Mouse (Mus musculus) forebrain, embryonic 13.5 days (tissue): ENCODE results near the gene Zscan2. TPM values are rescaled to one million over a fixed set of nuclear protein-coding genes. Genes with fewer than 3 reads are reported as not detected.

Experiments
- ATAC-seq: fragments of 200-750 bp; cut with Nextera tagmentation; 2 replicates; pipeline ENCODE4 v1.8.0; 2017
- H3K27ac ChIP-seq: fragments of 300-500 bp; sonication (generic); 2 replicates; pipeline ENCODE4 v1.5.1; 2015; ENCODE audit warnings: inconsistent platforms, mild to moderate bottlenecking, moderate library complexity
- H3K27me3 ChIP-seq: fragments of 300-500 bp; sonication (generic); 2 replicates; pipeline ENCODE4 v1.6.1; 2015; ENCODE audit warnings: mild to moderate bottlenecking, inconsistent platforms
- H3K36me3 ChIP-seq: fragments of 300-500 bp; sonication (generic); 2 replicates; pipeline ENCODE4 v1.6.1; 2015; ENCODE audit warnings: mild to moderate bottlenecking, inconsistent platforms; ENCODE audit not compliant: poor library complexity, severe bottlenecking
- H3K4me1 ChIP-seq: fragments of 300-500 bp; sonication (generic); 2 replicates; pipeline ENCODE4 v1.6.1; 2015; ENCODE audit warnings: inconsistent platforms
- H3K4me2 ChIP-seq: fragments of 300-500 bp; sonication (generic); 2 replicates; pipeline ENCODE4 v1.6.1; 2015; ENCODE audit warnings: inconsistent platforms, mild to moderate bottlenecking, moderate library complexity
- H3K4me3 ChIP-seq: fragments of 300-500 bp; sonication (generic); 2 replicates; pipeline ENCODE4 v1.5.1; 2015; ENCODE audit warnings: mild to moderate bottlenecking, inconsistent platforms
- H3K9ac ChIP-seq: fragments of 300-500 bp; sonication (generic); 2 replicates; pipeline ENCODE4 v1.6.1; 2015; ENCODE audit warnings: mild to moderate bottlenecking, inconsistent platforms
- H3K9me3 ChIP-seq: fragments of 300-500 bp; sonication (generic); replicated peaks from 2 replicates; pipeline ENCODE4 v1.6.1; 2016; ENCODE audit warnings: inconsistent platforms
- WGBS: fragments of 180-500 bp; shearing (Covaris S2); methylation state at CpG from one replicate; pipeline ENCODE4 v1.1.7; 2015; 5-methylcytosine and 5-hydroxymethylcytosine counted together
- polyA plus RNA-seq: library from polyadenylated mRNA; unstranded; fragments of >200 nt; fragmentation: Nextera tagmentation; extraction: Ambion mirVana; gene quantifications from 2 replicates; pipeline ENCODE4 v1.2.1, GENCODE M21; 2015

Zscan2 gene
- polyA plus RNA-seq, 1 experiment from 2014 or later, result 5.2 TPM

GRCm38 (mm10) chr7:80833651-80834532 is 26.8 kb upstream of the Zscan2 start:
- no peak overlapping the region for H3K4me3 ChIP-seq
- H3K9me3 ChIP-seq, result no peaks in the 10 kb centered on the region
- H3K9ac ChIP-seq, result no peak overlapping the region
- 0 out of 2 replicates have a peak, but pooled peaks cover 5% of the 10 kb centered on the region for H3K4me1 ChIP-seq
- no peak overlapping the region for H3K4me2 ChIP-seq
- H3K27me3 ChIP-seq, result no peaks in the 10 kb centered on the region
- H3K36me3 ChIP-seq, result no peaks in the 10 kb centered on the region
- WGBS, result 41% methylated on average over 11 of the region's 12 CpGs
- no peak overlapping the region for H3K27ac ChIP-seq
- ATAC-seq, result 0 out of 2 replicates have a peak, but pooled peaks have one; percentile 19

- no peak overlapping the region for H3K4me3 ChIP-seq
- H3K36me3 ChIP-seq, result no peaks in the 10 kb centered on the region
- no peak overlapping the region for H3K4me2 ChIP-seq
- H3K4me1 ChIP-seq, result 0 out of 2 replicates have a peak, but pooled peaks cover 5% of the 10 kb centered on the region
- no peak overlapping the region for H3K9ac ChIP-seq
- H3K9me3 ChIP-seq, result no peaks in the 10 kb centered on the region
- no peaks in the 10 kb centered on the region for H3K27me3 ChIP-seq
- 83% methylated on average over 4 of the region's 4 CpGs for WGBS
- ATAC-seq, result no peak
- H3K27ac ChIP-seq, result no peak overlapping the region
Observed at GRCm38 (mm10) chr7:80835984-80836652, 24.6 kb upstream of the Zscan2 start.

- Histone ChIP-seq H3K9ac (no peak overlapping the region), H3K4me2 (no peak overlapping the region), H3K9me3 (no peaks in the 10 kb centered on the region), H3K27ac (no peak overlapping the region), H3K4me3 (no peak overlapping the region), H3K4me1 (no peaks in the 10 kb centered on the region), H3K36me3 (no peaks in the 10 kb centered on the region), H3K27me3 (no peaks in the 10 kb centered on the region)
- ATAC-seq, result no peak
- 63% methylated on average over 9 of the region's 9 CpGs for WGBS
Observed at GRCm38 (mm10) chr7:80837736-80838135, 23.0 kb upstream of the Zscan2 start.

DNA sequence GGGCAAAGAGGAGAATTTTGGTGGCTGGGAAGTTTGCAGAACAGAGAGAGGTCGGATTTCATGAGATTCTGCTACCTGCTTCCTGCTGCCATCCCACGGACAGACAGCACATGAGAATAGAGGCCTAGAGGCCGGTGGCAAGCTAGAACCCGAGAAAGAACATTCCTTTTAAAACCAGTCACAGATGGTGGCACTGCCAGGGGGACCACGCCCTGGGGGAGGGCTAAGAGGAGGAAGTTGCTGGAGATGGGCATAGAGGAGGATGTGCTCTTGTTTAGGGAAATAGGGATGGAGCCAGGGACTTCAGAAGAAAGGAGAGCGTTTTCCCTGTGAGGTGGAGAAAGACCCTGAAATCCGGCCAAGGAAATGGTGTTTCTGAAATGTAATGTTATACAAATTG is 22.5 kb upstream of the Zscan2 start:
- H3K4me2 ChIP-seq, result no peak overlapping the region
- H3K9me3 ChIP-seq, result no peaks in the 10 kb centered on the region
- no peak overlapping the region for H3K9ac ChIP-seq
- no peak overlapping the region for H3K4me3 ChIP-seq
- 42% methylated on average over 7 of the region's 7 CpGs for WGBS
- ATAC-seq, result no peak
- H3K27ac ChIP-seq, result no peak overlapping the region
- no peaks in the 10 kb centered on the region for H3K27me3 ChIP-seq
- no peaks in the 10 kb centered on the region for H3K36me3 ChIP-seq
- H3K4me1 ChIP-seq, result no peaks in the 10 kb centered on the region

DNA sequence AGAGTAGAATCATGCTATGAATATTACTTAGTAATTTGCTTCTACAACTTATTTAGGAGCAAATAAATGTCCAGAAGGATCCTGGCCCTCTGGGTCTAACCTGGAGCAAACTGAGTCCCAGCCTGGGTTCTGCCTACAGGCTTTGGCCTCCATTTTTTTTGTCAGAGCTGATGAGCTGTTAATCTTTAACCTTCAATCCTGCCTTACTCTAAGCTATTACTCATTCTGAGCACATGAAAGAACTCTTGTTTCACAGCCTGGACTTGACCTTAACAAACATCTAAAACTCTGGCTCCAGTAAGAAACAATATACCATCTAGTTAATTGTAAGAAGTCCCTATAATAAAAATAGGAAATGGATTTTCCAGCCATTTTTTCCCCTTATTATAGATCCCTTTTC is 21.0 kb upstream of the Zscan2 start:
- H3K4me2 ChIP-seq, result no peak overlapping the region

DNA sequence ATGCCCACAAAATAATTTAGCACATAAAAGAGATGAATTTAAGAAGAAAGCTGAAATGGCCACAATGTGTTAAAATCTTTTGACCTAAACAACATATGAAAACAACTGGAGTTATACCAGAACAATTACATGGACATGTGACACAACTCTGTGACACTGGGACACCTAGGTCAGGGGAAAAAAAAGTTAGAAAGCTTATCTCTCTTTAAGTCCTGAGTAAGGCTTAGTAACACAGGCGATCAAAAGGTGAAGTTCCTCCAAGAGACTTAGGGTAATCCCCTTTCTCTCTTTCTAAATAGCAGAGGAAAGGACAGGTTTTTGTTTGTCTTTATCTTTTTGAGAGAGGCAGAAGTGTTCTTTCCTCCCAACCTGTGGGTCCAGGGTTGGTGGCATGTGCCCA is 20.5 kb upstream of the Zscan2 start:
- ATAC-seq, result no peak
- H3K4me2 ChIP-seq, result no peak overlapping the region
- H3K4me3 ChIP-seq, result no peak overlapping the region
- H3K9ac ChIP-seq, result no peak overlapping the region
- WGBS, result 23% methylated on average over 1 of the region's 1 CpGs
- no peak overlapping the region for H3K27ac ChIP-seq
- H3K36me3 ChIP-seq, result no peaks in the 10 kb centered on the region
- no peaks in the 10 kb centered on the region for H3K9me3 ChIP-seq
- no peaks in the 10 kb centered on the region for H3K4me1 ChIP-seq
- H3K27me3 ChIP-seq, result no peaks in the 10 kb centered on the region

More for the DNA sequence above, 21.0 kb upstream of the Zscan2 start:
- no peak overlapping the region for H3K4me3 ChIP-seq
- H3K27ac ChIP-seq, result no peak overlapping the region
- H3K9me3 ChIP-seq, result no peaks in the 10 kb centered on the region
- no peak for ATAC-seq
- no peak overlapping the region for H3K9ac ChIP-seq
- no peaks in the 10 kb centered on the region for H3K27me3 ChIP-seq
- H3K36me3 ChIP-seq, result no peaks in the 10 kb centered on the region
- H3K4me1 ChIP-seq, result no peaks in the 10 kb centered on the region

- Histone ChIP-seq H3K4me1 (no peaks in the 10 kb centered on the region), H3K27me3 (no peaks in the 10 kb centered on the region), H3K27ac (no peak overlapping the region), H3K9ac (no peak overlapping the region), H3K4me2 (no peak overlapping the region), H3K4me3 (no peak overlapping the region), H3K9me3 (no peaks in the 10 kb centered on the region), H3K36me3 (no peaks in the 10 kb centered on the region)
- WGBS, result 81% methylated on average over 4 of the region's 4 CpGs
- ATAC-seq, result no peak
Observed at GRCm38 (mm10) chr7:80840937-80841336, 19.8 kb upstream of the Zscan2 start.

- Histone ChIP-seq H3K4me3 (no peak overlapping the region), H3K9me3 (no peaks in the 10 kb centered on the region), H3K27ac (no peak overlapping the region), H3K27me3 (no peaks in the 10 kb centered on the region), H3K36me3 (no peaks in the 10 kb centered on the region), H3K4me2 (no peak overlapping the region), H3K4me1 (no peaks in the 10 kb centered on the region), H3K9ac (no peak overlapping the region)
- ATAC-seq, result no peak
- 79% methylated on average over 5 of the region's 5 CpGs for WGBS
Observed at GRCm38 (mm10) chr7:80842132-80842531, 18.6 kb upstream of the Zscan2 start.

DNA sequence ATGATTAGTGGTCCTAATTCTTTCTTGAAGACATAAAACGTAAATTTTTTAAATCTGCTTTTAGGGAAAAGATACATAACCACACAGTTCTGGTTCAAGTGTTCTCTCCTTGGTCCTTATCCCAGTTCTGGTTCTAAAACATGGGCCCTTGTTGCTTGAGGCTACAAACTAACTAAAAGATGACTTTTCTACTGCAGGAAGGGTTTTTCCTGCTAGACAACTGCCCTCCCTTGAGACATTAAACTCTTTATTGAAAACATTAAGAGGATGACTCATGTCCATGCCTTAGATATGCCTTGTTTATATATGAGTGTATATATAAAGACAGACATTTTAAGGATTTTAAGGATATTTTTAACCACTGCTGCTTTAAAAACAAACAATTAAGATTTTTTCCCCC is 17.5 kb upstream of the Zscan2 start:
- Histone ChIP-seq H3K4me1 (no peaks in the 10 kb centered on the region), H3K4me2 (no peak overlapping the region), H3K9ac (no peak overlapping the region), H3K4me3 (no peak overlapping the region), H3K27ac (no peak overlapping the region), H3K9me3 (no peaks in the 10 kb centered on the region), H3K36me3 (no peaks in the 10 kb centered on the region), H3K27me3 (no peaks in the 10 kb centered on the region)
- WGBS, result 93% methylated on average over 1 of the region's 1 CpGs
- no peak for ATAC-seq

DNA sequence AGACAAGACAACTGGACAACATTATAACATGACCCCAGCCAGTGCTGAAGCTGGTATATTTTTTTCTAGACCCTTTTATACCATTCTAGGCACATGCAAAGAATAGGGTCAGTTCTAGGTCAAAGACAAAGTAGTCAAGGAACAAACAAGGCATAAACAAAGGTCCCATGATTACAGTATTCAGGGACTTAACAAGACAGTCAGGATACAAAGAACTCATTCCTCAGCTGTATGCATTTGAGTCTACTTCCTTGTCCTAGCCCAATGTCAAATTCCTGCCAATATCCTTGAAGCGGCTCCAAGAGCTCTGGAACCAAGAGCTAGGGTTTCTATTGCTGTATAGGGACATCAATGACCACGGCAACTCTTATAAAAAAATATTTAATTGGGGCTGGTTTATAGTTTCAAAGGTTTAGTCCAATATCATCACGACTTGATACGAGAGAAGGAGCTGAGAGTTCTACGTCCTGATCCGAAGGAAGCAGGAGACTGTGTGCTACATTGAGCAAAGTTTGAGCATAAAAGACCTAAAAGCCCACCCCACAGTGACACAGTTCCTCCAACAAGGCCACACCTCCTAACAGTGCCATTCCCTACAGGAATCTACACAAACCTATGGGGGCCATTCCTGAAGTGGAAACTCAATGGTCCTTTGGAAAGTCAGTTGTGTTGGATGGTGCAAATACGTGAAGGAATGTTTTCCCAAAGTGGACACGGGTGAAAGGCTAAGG is 16.6 kb upstream of the Zscan2 start:
- no peaks in the 10 kb centered on the region for H3K4me1 ChIP-seq
- no peak overlapping the region for H3K4me3 ChIP-seq
- no peak overlapping the region for H3K27ac ChIP-seq
- no peaks in the 10 kb centered on the region for H3K9me3 ChIP-seq
- no peak overlapping the region for H3K4me2 ChIP-seq
- no peaks in the 10 kb centered on the region for H3K27me3 ChIP-seq
- no peaks in the 10 kb centered on the region for H3K36me3 ChIP-seq
- 92% methylated on average over 8 of the region's 8 CpGs for WGBS
- ATAC-seq, result no peak
- no peak overlapping the region for H3K9ac ChIP-seq

DNA sequence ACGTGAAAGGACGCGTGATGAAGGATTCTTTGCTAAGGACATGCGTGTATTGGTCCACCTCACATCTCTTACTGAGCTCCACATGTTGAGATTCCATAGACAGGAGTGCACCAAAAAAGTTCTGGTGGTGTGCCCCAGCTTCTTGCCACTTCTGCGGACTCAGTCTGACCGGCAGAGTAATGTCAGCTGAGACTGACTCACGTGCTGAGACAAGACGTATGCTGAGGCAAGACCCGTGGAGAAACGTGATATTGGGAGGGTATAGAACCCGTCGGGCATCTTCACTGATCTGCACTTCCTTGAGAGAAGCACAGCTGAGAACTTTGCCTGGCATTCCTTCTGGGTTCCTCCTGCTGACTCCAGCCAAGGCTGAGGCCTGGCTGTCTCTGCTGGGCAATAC is 16.0 kb upstream of the Zscan2 start:
- H3K27me3 ChIP-seq, result no peaks in the 10 kb centered on the region
- 95% methylated on average over 12 of the region's 12 CpGs for WGBS

GRCm38 (mm10) chr7:80845621-80846279 is 15.0 kb upstream of the Zscan2 start:
- Histone ChIP-seq H3K27me3 (no peaks in the 10 kb centered on the region), H3K4me2 (no peak overlapping the region), H3K27ac (no peak overlapping the region), H3K36me3 (no peaks in the 10 kb centered on the region), H3K4me3 (no peak overlapping the region), H3K4me1 (no peaks in the 10 kb centered on the region), H3K9me3 (no peaks in the 10 kb centered on the region), H3K9ac (no peak overlapping the region)
- 82% methylated on average over 15 of the region's 15 CpGs for WGBS
- ATAC-seq, result no peak

More for the DNA sequence above, 16.0 kb upstream of the Zscan2 start:
- Histone ChIP-seq H3K9ac (no peak overlapping the region), H3K9me3 (no peaks in the 10 kb centered on the region), H3K4me2 (no peak overlapping the region), H3K4me3 (no peak overlapping the region), H3K27ac (no peak overlapping the region), H3K4me1 (no peaks in the 10 kb centered on the region), H3K36me3 (no peaks in the 10 kb centered on the region)
- no peak for ATAC-seq
